Mouse (Mus musculus) neural tube, embryonic 13.5 days (tissue): ENCODE data around the gene Lpcat2. TPM values are rescaled to one million over a fixed set of nuclear protein-coding genes. Genes with fewer than 3 reads are reported as not detected.

ENCODE experiments used
- ATAC-seq: fragments of 200-750 bp; cut with Nextera tagmentation; 2 replicates; pipeline ENCODE4 v1.8.0; 2017; ENCODE audit warnings: low read depth, mild to moderate bottlenecking, moderate TSS enrichment, moderate library complexity
- H3K27ac ChIP-seq: fragments of 300-500 bp; sonication (generic); replicated peaks from 2 replicates; pipeline ENCODE4 v1.5.1; 2015; ENCODE audit warnings: moderate library complexity, mild to moderate bottlenecking, inconsistent platforms
- H3K27me3 ChIP-seq: fragments of 300-500 bp; sonication (generic); 2 replicates; pipeline ENCODE4 v1.6.1; 2015; ENCODE audit warnings: mild to moderate bottlenecking, inconsistent platforms
- H3K36me3 ChIP-seq: fragments of 300-500 bp; sonication (generic); 2 replicates; pipeline ENCODE4 v1.6.1; 2015; ENCODE audit warnings: mild to moderate bottlenecking, inconsistent platforms
- H3K4me1 ChIP-seq: fragments of 300-500 bp; sonication (generic); replicated peaks from 2 replicates; pipeline ENCODE4 v1.6.1; 2015; ENCODE audit warnings: inconsistent platforms
- H3K4me2 ChIP-seq: fragments of 300-500 bp; sonication (generic); 2 replicates; pipeline ENCODE4 v1.6.1; 2015; ENCODE audit warnings: inconsistent platforms, mild to moderate bottlenecking, moderate library complexity
- H3K4me3 ChIP-seq: fragments of 300-500 bp; sonication (generic); 2 replicates; pipeline ENCODE4 v1.5.1; 2015; ENCODE audit warnings: mild to moderate bottlenecking, inconsistent platforms
- H3K9ac ChIP-seq: fragments of 300-500 bp; sonication (generic); 2 replicates; pipeline ENCODE4 v1.6.1; 2015; ENCODE audit warnings: moderate library complexity, mild to moderate bottlenecking, inconsistent platforms
- H3K9me3 ChIP-seq: fragments of 300-500 bp; sonication (generic); 2 replicates; pipeline ENCODE4 v1.6.1; 2016; ENCODE audit warnings: inconsistent platforms
- WGBS: fragments of 180-500 bp; shearing (Covaris S2); methylation state at CpG from one replicate; pipeline ENCODE4 v1.1.7; 2015; 5-methylcytosine and 5-hydroxymethylcytosine counted together
- polyA plus RNA-seq: library from polyadenylated mRNA; unstranded; fragments of >200 nt; fragmentation: Nextera tagmentation; extraction: Ambion mirVana; gene quantifications from 2 replicates; pipeline ENCODE4 v1.2.1, GENCODE M21; 2015

Gene Lpcat2
- polyA plus RNA-seq, 1 experiment from 2014 or later: 11.3 TPM

DNA sequence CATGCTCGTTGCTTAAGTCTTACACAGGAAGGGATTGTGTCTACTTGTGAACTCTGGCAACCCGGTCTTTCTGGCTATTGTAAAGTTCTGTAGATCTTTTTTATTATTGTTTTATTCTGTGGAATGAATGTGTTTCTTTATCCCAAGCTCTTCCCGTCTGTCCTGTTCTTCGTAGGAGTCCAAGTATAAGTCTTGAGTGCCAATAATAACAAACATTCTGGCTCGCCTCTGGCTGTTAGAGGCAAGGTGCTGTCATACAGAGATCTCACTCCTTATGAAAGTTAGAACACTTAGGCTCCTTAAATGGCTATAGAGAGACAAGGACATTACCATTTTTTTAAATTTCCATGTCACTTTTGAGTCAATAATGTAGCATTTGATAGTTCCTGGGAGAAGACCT lies 41.5 kb downstream of the Lpcat2 start:
- no peak for ATAC-seq
- Histone ChIP-seq H3K9ac (no peak overlapping the region), H3K4me2 (no peak overlapping the region), H3K4me1 (0 out of 2 replicates have a peak, but pooled peaks cover 4% of the 10 kb centered on the region), H3K9me3 (no peaks in the 10 kb centered on the region), H3K27ac (no peak overlapping the region), H3K4me3 (no peak overlapping the region), H3K27me3 (no peaks in the 10 kb centered on the region), H3K36me3 (no peaks in the 10 kb centered on the region)
- 74% methylated on average over 5 of the region's 5 CpGs for WGBS

- Histone ChIP-seq H3K27ac (no peak overlapping the region), H3K4me3 (no peak overlapping the region), H3K9ac (no peak overlapping the region), H3K4me2 (no peak overlapping the region), H3K4me1 (0 out of 2 replicates have a peak, but pooled peaks cover 4% of the 10 kb centered on the region), H3K36me3 (peaks cover 6% of the 10 kb centered on the region; the same call in 1 of the 2 replicates), H3K9me3 (no peaks in the 10 kb centered on the region), H3K27me3 (no peaks in the 10 kb centered on the region)
- WGBS: 74% methylated on average over 4 of the region's 4 CpGs
- ATAC-seq: no peak
Observed at GRCm38 (mm10) chr8:92897794-92898193, 42.7 kb downstream of the Lpcat2 start.

DNA sequence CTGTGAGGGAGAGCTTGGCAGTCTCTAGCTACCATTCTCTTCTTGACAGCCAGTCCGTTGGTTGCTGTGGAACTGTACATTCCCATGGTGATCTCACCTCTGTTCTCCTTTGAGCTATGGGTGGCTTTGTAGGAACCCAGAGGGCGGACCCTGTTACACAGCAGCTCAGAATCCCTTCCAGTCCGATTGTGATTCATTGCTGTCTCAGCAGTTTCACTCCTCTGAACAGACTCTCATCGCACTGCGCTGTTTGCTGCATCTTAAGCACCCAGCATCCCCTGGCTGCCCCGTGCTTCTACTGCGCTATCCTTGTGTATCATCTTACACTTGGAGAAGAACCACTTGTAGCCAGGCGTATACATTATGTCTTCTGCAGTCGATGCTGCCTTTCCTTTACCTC lies 44.5 kb downstream of the Lpcat2 start:
- Histone ChIP-seq H3K4me1 (0 out of 2 replicates have a peak, but pooled peaks cover 4% of the 10 kb centered on the region), H3K27ac (no peak overlapping the region), H3K9ac (no peak overlapping the region), H3K4me2 (no peak overlapping the region), H3K4me3 (no peak overlapping the region), H3K27me3 (no peaks in the 10 kb centered on the region), H3K36me3 (peaks cover 6% of the 10 kb centered on the region; the same call in 1 of the 2 replicates), H3K9me3 (no peaks in the 10 kb centered on the region)
- ATAC-seq: no peak
- 70% methylated on average over 9 of the region's 9 CpGs for WGBS

GRCm38 (mm10) chr8:92901107-92901506 lies 46.0 kb downstream of the Lpcat2 start, which contains the start of gene Capns2:
TSS of gene Capns2 (plus strand) at chr8:92901407.
- Histone ChIP-seq H3K4me3 (no peak within 1 kb of the TSS), H3K9ac (no peak within 1 kb of the TSS), H3K27me3 (no peaks in the 10 kb centered on the region), H3K9me3 (no peaks in the 10 kb centered on the region), H3K36me3 (peaks cover 6% of the 10 kb centered on the region; the same call in 1 of the 2 replicates), H3K4me1 (no peaks in the 10 kb centered on the region), H3K4me2 (no peak within 1 kb of the TSS), H3K27ac (no peak within 1 kb of the TSS)
- WGBS: 96% methylated on average over 5 of the region's 5 CpGs
- ATAC-seq: no peak

DNA sequence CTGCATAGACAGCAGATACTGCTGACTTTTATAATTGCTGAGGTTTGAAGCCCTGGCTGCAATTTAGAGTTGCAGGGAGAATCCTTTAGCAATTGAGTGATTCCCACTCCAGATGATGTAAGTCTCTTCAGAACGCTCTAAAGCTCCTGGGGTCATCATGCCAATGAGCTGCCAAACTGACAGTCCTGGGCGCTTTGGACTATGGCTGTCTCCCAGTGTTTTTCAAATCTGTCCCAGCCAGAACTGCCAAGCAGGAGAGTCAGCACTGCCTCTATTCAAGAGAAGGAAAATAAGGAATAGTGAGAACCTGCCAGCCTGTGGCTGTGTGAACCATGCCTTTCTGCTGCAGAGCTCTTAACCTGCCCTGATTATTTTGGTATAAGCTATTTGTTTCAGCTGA lies 47.8 kb downstream of the Lpcat2 start:
- Histone ChIP-seq H3K4me1 (no peaks in the 10 kb centered on the region), H3K27me3 (no peaks in the 10 kb centered on the region), H3K27ac (no peak overlapping the region; the same call in 1 of the 2 replicates), H3K4me2 (no peak overlapping the region), H3K9me3 (no peaks in the 10 kb centered on the region), H3K4me3 (no peak overlapping the region), H3K9ac (no peak overlapping the region), H3K36me3 (peaks cover 6% of the 10 kb centered on the region; the same call in 1 of the 2 replicates)
- WGBS: 76% methylated on average over 2 of the region's 2 CpGs
- ATAC-seq: no peak

DNA sequence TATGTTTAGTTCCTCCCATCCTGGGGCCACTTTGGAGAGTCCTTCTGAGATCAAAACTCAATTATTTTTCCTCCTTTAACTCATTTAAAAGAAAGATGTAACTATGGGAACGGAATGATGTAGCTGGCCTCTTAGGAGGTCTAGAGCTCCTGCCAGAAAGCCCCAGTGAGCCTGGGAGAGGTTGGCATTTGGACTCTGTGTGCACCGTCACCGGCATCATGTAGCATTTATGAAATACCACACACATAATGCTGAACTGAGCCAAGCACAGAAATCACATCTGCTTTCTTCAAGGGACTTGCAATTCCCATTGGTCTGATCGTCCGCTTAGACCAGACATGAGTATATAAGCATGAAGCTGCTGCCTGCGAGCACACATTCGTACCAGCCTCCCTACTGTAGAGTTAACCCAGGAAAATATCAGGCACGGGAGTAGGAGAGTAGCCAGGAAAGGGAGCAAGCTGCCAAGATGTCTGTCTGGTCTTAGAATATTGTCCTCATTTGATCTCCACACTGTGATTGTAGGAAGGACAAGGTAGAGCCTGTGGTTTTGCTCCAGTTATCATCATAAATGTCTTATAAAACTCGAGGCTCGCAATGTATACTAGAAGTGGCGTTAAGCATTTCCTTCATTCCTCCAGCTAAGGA lies 48.5 kb downstream of the Lpcat2 start:
- 88% methylated on average over 11 of the region's 11 CpGs for WGBS
- H3K27ac ChIP-seq: no peak overlapping the region
- H3K36me3 ChIP-seq: peaks cover 6% of the 10 kb centered on the region; the same call in 1 of the 2 replicates

DNA sequence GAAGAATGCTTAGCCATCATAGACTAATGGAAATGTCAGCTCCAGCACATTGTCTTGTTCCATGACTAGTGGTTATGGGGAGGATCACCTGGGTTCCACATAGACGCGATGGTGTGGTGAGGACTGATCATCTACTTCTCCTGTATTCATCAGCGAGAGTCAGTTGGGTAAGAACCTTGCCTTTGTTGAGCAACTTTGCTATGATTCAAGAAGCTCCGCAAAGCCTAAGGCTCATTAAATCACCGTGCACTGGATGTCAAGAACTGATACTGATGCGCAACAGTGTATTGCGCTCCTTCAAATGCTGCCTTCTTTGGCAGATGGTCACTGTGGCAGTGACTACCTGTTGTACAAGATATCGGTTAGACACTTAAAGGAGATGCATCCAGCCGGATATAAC lies 51.4 kb downstream of the Lpcat2 start:
- no peaks in the 10 kb centered on the region for H3K4me1 ChIP-seq
- no peak overlapping the region for H3K4me3 ChIP-seq
- no peak for ATAC-seq
- no peak overlapping the region for H3K4me2 ChIP-seq
- H3K27me3 ChIP-seq: no peaks in the 10 kb centered on the region
- WGBS: 93% methylated on average over 9 of the region's 9 CpGs
- peaks cover 6% of the 10 kb centered on the region; the same call in 1 of the 2 replicates for H3K36me3 ChIP-seq
- no peak overlapping the region for H3K27ac ChIP-seq
- no peaks in the 10 kb centered on the region for H3K9me3 ChIP-seq
- no peak overlapping the region for H3K9ac ChIP-seq

More for the DNA sequence above, 48.5 kb downstream of the Lpcat2 start:
- ATAC-seq: no peak
- Histone ChIP-seq H3K4me2 (no peak overlapping the region), H3K9me3 (no peaks in the 10 kb centered on the region), H3K4me3 (no peak overlapping the region), H3K4me1 (no peaks in the 10 kb centered on the region), H3K27me3 (no peaks in the 10 kb centered on the region), H3K9ac (no peak overlapping the region)

DNA sequence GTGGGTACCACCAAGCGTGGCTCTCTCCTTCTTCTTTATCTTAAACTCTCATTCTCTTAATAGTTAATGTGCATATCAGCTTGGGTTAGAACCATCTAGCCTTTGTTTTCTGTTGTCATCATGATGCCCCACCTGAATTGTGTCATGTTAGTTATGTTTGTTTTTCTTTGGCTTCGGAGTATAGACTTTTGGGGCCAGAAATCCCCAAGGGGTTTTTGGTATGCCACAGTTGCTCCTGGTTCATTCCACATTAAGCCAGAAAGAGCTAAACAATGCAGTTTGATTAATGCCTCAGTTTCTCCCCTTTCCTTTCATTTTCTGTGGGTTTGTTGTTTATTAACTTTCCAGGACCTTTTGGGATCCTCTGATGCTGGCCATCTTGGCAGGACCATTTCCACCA lies 53.3 kb downstream of the Lpcat2 start:
- H3K4me3 ChIP-seq: no peak overlapping the region
- H3K27me3 ChIP-seq: no peaks in the 10 kb centered on the region
- H3K9me3 ChIP-seq: no peaks in the 10 kb centered on the region
- no peak for ATAC-seq
- H3K4me1 ChIP-seq: no peaks in the 10 kb centered on the region
- H3K4me2 ChIP-seq: no peak overlapping the region
- WGBS: 89% methylated on average over 2 of the region's 2 CpGs
- H3K27ac ChIP-seq: no peak overlapping the region
- no peak overlapping the region for H3K9ac ChIP-seq
- H3K36me3 ChIP-seq: no peaks in the 10 kb centered on the region

GRCm38 (mm10) chr8:92911477-92911876 lies 56.3 kb downstream of the Lpcat2 start:
- Histone ChIP-seq H3K27ac (no peak overlapping the region), H3K9ac (no peak overlapping the region), H3K9me3 (no peaks in the 10 kb centered on the region), H3K4me3 (no peak overlapping the region), H3K36me3 (no peaks in the 10 kb centered on the region), H3K27me3 (no peaks in the 10 kb centered on the region), H3K4me2 (no peak overlapping the region), H3K4me1 (no peaks in the 10 kb centered on the region)
- ATAC-seq: no peak
- 90% methylated on average over 3 of the region's 3 CpGs for WGBS

GRCm38 (mm10) chr8:92913396-92913795 lies 58.3 kb downstream of the Lpcat2 start:
- Histone ChIP-seq H3K27ac (no peak overlapping the region), H3K4me3 (no peak overlapping the region), H3K4me2 (no peak overlapping the region), H3K36me3 (no peaks in the 10 kb centered on the region), H3K9me3 (no peaks in the 10 kb centered on the region), H3K9ac (no peak overlapping the region), H3K4me1 (no peaks in the 10 kb centered on the region), H3K27me3 (no peaks in the 10 kb centered on the region)
- no peak for ATAC-seq
- 84% methylated on average over 7 of the region's 7 CpGs for WGBS

DNA sequence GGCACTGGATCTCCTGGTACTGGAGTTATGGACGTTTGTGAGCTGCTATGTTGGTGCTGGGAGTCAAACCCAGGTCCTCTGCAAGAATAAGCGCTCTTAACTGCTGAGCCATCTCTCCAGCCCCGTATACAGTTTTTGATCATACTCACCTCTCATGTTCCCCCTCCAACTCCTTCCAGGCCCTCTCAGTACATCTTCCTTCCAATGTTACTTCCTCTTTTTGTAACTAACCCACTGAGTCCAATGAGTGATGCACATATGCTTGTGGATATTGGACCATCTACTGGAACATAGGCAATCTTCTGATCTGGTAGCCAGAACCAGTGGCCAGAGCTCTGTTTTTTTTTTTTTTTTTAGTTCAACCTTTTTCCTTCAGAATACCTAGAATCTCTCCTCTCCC lies 60.9 kb downstream of the Lpcat2 start:
- no peak overlapping the region for H3K4me3 ChIP-seq
- 86% methylated on average over 3 of the region's 3 CpGs for WGBS
- no peak overlapping the region for H3K4me2 ChIP-seq
- no peak overlapping the region for H3K27ac ChIP-seq
- no peaks in the 10 kb centered on the region for H3K9me3 ChIP-seq
- H3K36me3 ChIP-seq: no peaks in the 10 kb centered on the region
- H3K27me3 ChIP-seq: no peaks in the 10 kb centered on the region
- no peak overlapping the region for H3K9ac ChIP-seq
- no peak for ATAC-seq
- no peaks in the 10 kb centered on the region for H3K4me1 ChIP-seq

DNA sequence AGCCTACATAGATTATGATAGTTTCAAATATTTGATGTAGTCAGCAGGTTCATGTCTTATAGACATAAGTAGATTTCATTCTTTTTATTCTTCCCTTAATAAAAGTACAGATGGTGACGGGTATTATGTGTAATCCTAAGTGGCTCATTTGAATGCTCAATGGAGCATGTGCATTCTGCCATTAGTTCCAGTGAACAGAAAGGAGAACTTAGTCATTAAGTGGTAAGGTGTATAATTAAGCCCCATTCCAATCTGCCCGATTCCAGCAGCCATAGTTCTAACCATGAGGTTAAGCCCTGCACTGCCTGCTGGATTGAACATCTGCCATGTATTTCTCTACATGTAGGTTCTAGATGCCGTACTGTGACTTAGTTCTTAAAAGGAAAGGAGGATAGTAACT lies 66.6 kb downstream of the Lpcat2 start:
- Histone ChIP-seq H3K9ac (no peak overlapping the region), H3K36me3 (no peaks in the 10 kb centered on the region), H3K9me3 (no peaks in the 10 kb centered on the region), H3K4me2 (no peak overlapping the region), H3K4me1 (no peaks in the 10 kb centered on the region), H3K27me3 (no peaks in the 10 kb centered on the region), H3K4me3 (no peak overlapping the region), H3K27ac (no peak overlapping the region)
- 57% methylated on average over 3 of the region's 3 CpGs for WGBS
- ATAC-seq: no peak

DNA sequence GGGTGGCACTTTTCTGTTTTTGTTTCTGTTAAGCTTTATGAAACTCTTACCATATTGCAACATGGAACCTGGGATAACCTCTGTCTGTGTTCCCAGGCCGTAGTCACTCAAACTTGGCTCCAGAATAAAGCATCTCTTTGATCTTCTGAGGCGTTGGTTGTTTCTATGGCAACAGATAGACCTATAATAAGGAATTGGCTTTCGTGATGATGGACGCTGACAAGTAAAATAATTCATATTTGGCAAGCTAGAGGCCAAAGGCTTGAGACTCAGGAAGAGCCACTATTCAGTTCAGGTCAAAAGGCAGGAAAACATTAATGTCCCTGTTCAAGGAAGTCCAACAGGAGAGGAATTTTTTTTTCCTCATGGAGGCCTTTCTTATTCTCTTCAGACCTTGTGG lies 73.8 kb downstream of the Lpcat2 start:
- H3K9ac ChIP-seq: no peak overlapping the region
- WGBS: 75% methylated on average over 4 of the region's 4 CpGs
- no peaks in the 10 kb centered on the region for H3K36me3 ChIP-seq
- H3K4me1 ChIP-seq: no peaks in the 10 kb centered on the region
- H3K4me2 ChIP-seq: no peak overlapping the region
- H3K9me3 ChIP-seq: peaks cover 7% of the 10 kb centered on the region; the same call in 1 of the 2 replicates
- ATAC-seq: no peak
- no peaks in the 10 kb centered on the region for H3K27me3 ChIP-seq
- H3K27ac ChIP-seq: no peak overlapping the region
- H3K4me3 ChIP-seq: no peak overlapping the region
